Mouse (Mus musculus): ENCODE data around the gene Rpa1. TPM values are rescaled to one million over a fixed set of nuclear protein-coding genes. Genes with fewer than 3 reads are reported as not detected.

The Rpa1 gene
- polyA plus RNA-seq, 1 experiment from 2014 or later: 34.4 TPM

- no peak for TF ChIP-seq CTCF (IDR thresholded peaks at IDR 0.05; ENCODE audit: low read depth)
- Histone ChIP-seq H3K27ac (ENCODE audit: low read depth, low read length) (no peak overlapping the region), H3K4me1 (replicated peaks; ENCODE audit: control insufficient read depth, insufficient read depth, low read length) (no peaks in the 10 kb centered on the region), H3K4me3 (ENCODE audit: low read depth, low read length) (no peak overlapping the region), H3K4me2 (replicated peaks; ENCODE audit: low read depth) (no peak overlapping the region), H3K9ac (ENCODE audit: low read depth, low read length) (no peak overlapping the region), H3K9me3 (ENCODE audit: control insufficient read depth) (no peaks in the 10 kb centered on the region), H3K27me3 (replicated peaks; ENCODE audit: control insufficient read depth, insufficient read depth, low read length) (no peaks in the 10 kb centered on the region), H3K36me3 (ENCODE audit: control insufficient read depth, insufficient read depth) (peaks cover 11% of the 10 kb centered on the region; the same call in 1 of the 2 replicates)
- no peak for ATAC-seq
- 88% methylated on average over 5 of the region's 5 CpGs for WGBS
Observed at GRCm38 (mm10) chr11:75344716-75345115, 3.4 kb downstream of the Rpa1 start.

GRCm38 (mm10) chr11:75344163-75344562 lies 4.0 kb downstream of the Rpa1 start:
- TF ChIP-seq CTCF (IDR thresholded peaks at IDR 0.05; ENCODE audit: low read depth): no peak
- H3K9me3 ChIP-seq (ENCODE audit: control insufficient read depth): no peaks in the 10 kb centered on the region
- H3K9ac ChIP-seq (ENCODE audit: low read depth, low read length): no peak overlapping the region
- peaks cover 15% of the 10 kb centered on the region for H3K36me3 ChIP-seq (ENCODE audit: control insufficient read depth, insufficient read depth)
- no peak overlapping the region for H3K4me2 ChIP-seq (replicated peaks; ENCODE audit: low read depth)
- H3K4me3 ChIP-seq (ENCODE audit: low read depth, low read length): no peak overlapping the region
- WGBS: 48% methylated on average over 2 of the region's 2 CpGs
- H3K27me3 ChIP-seq (replicated peaks; ENCODE audit: control insufficient read depth, insufficient read depth, low read length): no peaks in the 10 kb centered on the region
- no peak for ATAC-seq
- no peaks in the 10 kb centered on the region for H3K4me1 ChIP-seq (replicated peaks; ENCODE audit: control insufficient read depth, insufficient read depth, low read length)
- no peak overlapping the region for H3K27ac ChIP-seq (ENCODE audit: low read depth, low read length)

DNA sequence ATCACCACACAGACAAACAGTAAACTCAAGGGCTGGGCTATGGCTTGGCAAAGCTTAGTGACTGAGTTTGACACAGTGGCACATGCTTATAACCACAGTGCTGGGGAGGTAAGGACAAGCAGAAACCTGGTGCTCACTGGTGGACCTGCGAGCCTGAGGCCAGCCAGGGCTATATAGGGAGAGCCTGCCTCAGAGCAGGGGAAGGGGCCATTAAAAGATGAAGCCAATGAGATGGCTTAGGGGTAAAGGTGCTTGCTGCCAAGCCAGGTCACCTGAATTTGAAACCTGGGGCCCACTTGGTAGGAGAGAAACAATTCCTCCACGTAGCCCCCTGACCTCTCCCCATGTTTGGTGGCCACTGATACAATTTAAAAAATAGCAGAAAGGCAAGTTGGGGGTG lies 5.0 kb downstream of the Rpa1 start:
- 93% methylated on average over 2 of the region's 2 CpGs for WGBS
- no peak overlapping the region for H3K4me3 ChIP-seq (ENCODE audit: low read depth, low read length)
- ATAC-seq: no peak
- no peaks in the 10 kb centered on the region for H3K4me1 ChIP-seq (replicated peaks; ENCODE audit: control insufficient read depth, insufficient read depth, low read length)
- no peaks in the 10 kb centered on the region for H3K9me3 ChIP-seq (ENCODE audit: control insufficient read depth)
- H3K9ac ChIP-seq (ENCODE audit: low read depth, low read length): no peak overlapping the region
- H3K27ac ChIP-seq (ENCODE audit: low read depth, low read length): no peak overlapping the region
- peaks cover 17% of the 10 kb centered on the region for H3K36me3 ChIP-seq (ENCODE audit: control insufficient read depth, insufficient read depth)
- no peaks in the 10 kb centered on the region for H3K27me3 ChIP-seq (replicated peaks; ENCODE audit: control insufficient read depth, insufficient read depth, low read length)
- no peak overlapping the region for H3K4me2 ChIP-seq (replicated peaks; ENCODE audit: low read depth)
- TF ChIP-seq CTCF (IDR thresholded peaks at IDR 0.05; ENCODE audit: low read depth): no peak

GRCm38 (mm10) chr11:75340698-75341345 lies 7.3 kb downstream of the Rpa1 start:
- no peak for ATAC-seq
- no peak overlapping the region for H3K4me3 ChIP-seq (ENCODE audit: low read depth, low read length)
- peaks cover 33% of the 10 kb centered on the region for H3K36me3 ChIP-seq (ENCODE audit: control insufficient read depth, insufficient read depth)
- no peak overlapping the region for H3K27ac ChIP-seq (ENCODE audit: low read depth, low read length)
- no peak for TF ChIP-seq CTCF (IDR thresholded peaks at IDR 0.05; ENCODE audit: low read depth)
- WGBS: 89% methylated on average over 12 of the region's 12 CpGs
- H3K27me3 ChIP-seq (replicated peaks; ENCODE audit: control insufficient read depth, insufficient read depth, low read length): no peaks in the 10 kb centered on the region
- H3K9ac ChIP-seq (ENCODE audit: low read depth, low read length): no peak overlapping the region
- H3K4me2 ChIP-seq (replicated peaks; ENCODE audit: low read depth): no peak overlapping the region
- H3K4me1 ChIP-seq (replicated peaks; ENCODE audit: control insufficient read depth, insufficient read depth, low read length): no peaks in the 10 kb centered on the region
- H3K9me3 ChIP-seq (ENCODE audit: control insufficient read depth): no peaks in the 10 kb centered on the region

GRCm38 (mm10) chr11:75340076-75340475 lies 8.0 kb downstream of the Rpa1 start:
- H3K36me3 ChIP-seq (ENCODE audit: control insufficient read depth, insufficient read depth): peaks cover 33% of the 10 kb centered on the region
- no peak overlapping the region for H3K9ac ChIP-seq (ENCODE audit: low read depth, low read length)
- H3K27me3 ChIP-seq (replicated peaks; ENCODE audit: control insufficient read depth, insufficient read depth, low read length): no peaks in the 10 kb centered on the region
- no peaks in the 10 kb centered on the region for H3K9me3 ChIP-seq (ENCODE audit: control insufficient read depth)
- no peak overlapping the region for H3K4me2 ChIP-seq (replicated peaks; ENCODE audit: low read depth)
- H3K27ac ChIP-seq (ENCODE audit: low read depth, low read length): no peak overlapping the region
- no peak for ATAC-seq
- TF ChIP-seq CTCF (IDR thresholded peaks at IDR 0.05; ENCODE audit: low read depth): no peak
- 91% methylated on average over 14 of the region's 14 CpGs for WGBS
- H3K4me3 ChIP-seq (ENCODE audit: low read depth, low read length): no peak overlapping the region
- H3K4me1 ChIP-seq (replicated peaks; ENCODE audit: control insufficient read depth, insufficient read depth, low read length): no peaks in the 10 kb centered on the region

GRCm38 (mm10) chr11:75337246-75337645 lies 10.9 kb downstream of the Rpa1 start:
- no peak overlapping the region for H3K4me2 ChIP-seq (replicated peaks; ENCODE audit: low read depth)
- WGBS: 87% methylated on average over 7 of the region's 7 CpGs
- no peak overlapping the region for H3K27ac ChIP-seq (ENCODE audit: low read depth, low read length)
- no peak overlapping the region for H3K4me3 ChIP-seq (ENCODE audit: low read depth, low read length)
- no peaks in the 10 kb centered on the region for H3K27me3 ChIP-seq (replicated peaks; ENCODE audit: control insufficient read depth, insufficient read depth, low read length)
- H3K4me1 ChIP-seq (replicated peaks; ENCODE audit: control insufficient read depth, insufficient read depth, low read length): no peaks in the 10 kb centered on the region
- TF ChIP-seq CTCF (IDR thresholded peaks at IDR 0.05; ENCODE audit: low read depth): no peak
- H3K9me3 ChIP-seq (ENCODE audit: control insufficient read depth): no peaks in the 10 kb centered on the region
- ATAC-seq: no peak
- H3K9ac ChIP-seq (ENCODE audit: low read depth, low read length): no peak overlapping the region
- peaks cover 36% of the 10 kb centered on the region for H3K36me3 ChIP-seq (ENCODE audit: control insufficient read depth, insufficient read depth)

All from intestine, postnatal 0 days (tissue).